In the genomic region with DNA sequence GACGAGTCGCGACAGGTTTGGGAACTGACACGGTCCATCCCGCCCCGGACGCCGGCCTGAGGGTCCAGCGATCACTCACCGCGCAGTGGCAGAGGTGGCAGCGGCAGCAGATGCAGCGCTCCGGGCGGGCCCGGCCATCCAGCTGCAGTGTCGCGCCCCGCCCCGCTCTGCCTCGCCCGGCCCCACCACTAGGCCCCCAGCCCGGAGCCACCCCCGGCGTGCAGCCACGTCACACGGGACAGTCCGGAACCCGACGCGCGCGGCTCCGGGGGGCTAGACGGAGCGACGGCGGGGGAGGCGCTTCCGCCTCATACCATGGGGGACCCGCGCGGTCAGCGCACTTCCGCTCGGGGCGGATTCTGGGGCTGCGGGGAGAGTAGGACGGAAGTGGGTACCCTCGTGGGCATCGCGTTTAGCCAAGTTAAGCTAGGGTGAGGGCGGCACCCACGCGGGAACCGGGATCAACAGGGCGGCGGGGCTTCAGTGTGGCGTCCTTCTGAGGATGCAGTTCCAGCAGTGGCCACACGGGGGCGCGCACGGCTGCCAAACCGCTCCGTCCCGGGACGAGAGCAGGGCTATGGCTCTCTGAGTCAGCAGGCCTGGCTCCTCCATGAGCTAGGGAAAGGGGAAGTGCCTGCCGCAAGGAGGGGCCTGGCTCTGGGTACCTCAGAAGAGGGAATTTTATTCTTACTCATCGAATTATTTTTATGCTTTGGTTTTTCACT, we compare ENCODE assay signal across 8 mouse cellular contexts. TPM values are rescaled to one million over a fixed set of nuclear protein-coding genes. Genes with fewer than 3 reads are reported as not detected.
DNase-seq lines count a peak whose midpoint lies in the region; ATAC-seq lines count a peak whose summit lies in the region.

TSS of gene Slc39a13 (minus strand) at position 342 of the 725 bp plus-strand sequence.

- peak within 1 kb of the TSS; percentile 87 for H3K9ac ChIP-seq in hindbrain, embryonic 13.5 days

- no peaks in the 10 kb centered on the region for H3K27me3 ChIP-seq in hindbrain, embryonic 13.5 days

- H3K4me3 ChIP-seq in hindbrain, embryonic 13.5 days, result peak within 1 kb of the TSS; percentile 73

- peaks cover 18% of the 10 kb centered on the region; the same call in 1 of the 2 replicates for H3K36me3 ChIP-seq in hindbrain, embryonic 13.5 days

- peak; percentile 98 for DNase-seq in NIH3T3 (ENCODE audit: low read depth)
- peak; percentile 96 for DNase-seq in cerebellum, postnatal 10 days
- peak; percentile 94 to 96 for DNase-seq in frontal cortex, postnatal 14 days (ENCODE audit: low spot score in 2 of 2)
- DNase-seq in layer of hippocampus, postnatal 25 days (ENCODE audit: extremely low spot score in 1 of 2, low spot score in 1 of 2), result peak; percentile 97 to 98
- peak; percentile 96 for DNase-seq in lung, postnatal 25 days (ENCODE audit: low spot score)
- DNase-seq in retina, embryonic 14.5 days (ENCODE audit: low spot score), result peak; percentile 96
- DNase-seq in thymus, postnatal 4 days, result peak; percentile 97

- no peaks in the 10 kb centered on the region for H3K9me3 ChIP-seq in hindbrain, embryonic 13.5 days

- peak within 1 kb of the TSS; percentile 85 for H3K4me2 ChIP-seq in hindbrain, embryonic 13.5 days

- under 1% methylated on average over 62 of the region's 69 CpGs for WGBS in hindbrain, embryonic 13.5 days

- H3K4me1 ChIP-seq in hindbrain, embryonic 13.5 days (replicated peaks), result peaks cover 36% of the 10 kb centered on the region

- H3K27ac ChIP-seq in hindbrain, embryonic 13.5 days, result peak within 1 kb of the TSS; percentile 86

- ATAC-seq in hindbrain, embryonic 13.5 days (ENCODE audit: low FRiP score), result peak; percentile 95

RNA-seq across cellular contexts. Expression of gene Slc39a13, which starts in this region (rescaled TPM):
- 28.1 and 29.4 TPM in 2 replicates for polyA plus RNA-seq in hindbrain, embryonic 13.5 days (2015; fragmentation: Nextera tagmentation; extraction: Ambion mirVana)
- 10 to 100 TPM; 23.3 to 31.2 TPM for total RNA-seq in layer of hippocampus, postnatal 25 days (2021)

Comparison
In these comparisons a context has a peak if more than half of its experiments do, and no peak if none do; other contexts are left out.
1. Peak in every context shown above with its lines: DNase-seq, ATAC-seq, H3K4me3 ChIP-seq and H3K27ac ChIP-seq.